Mouse (Mus musculus) macrophage (primary cell): ENCODE data around the gene Bmpr1b. TPM values are rescaled to one million over a fixed set of nuclear protein-coding genes. Genes with fewer than 3 reads are reported as not detected.

ENCODE experiments used
- H3K27ac ChIP-seq: fragments of 350-480 bp; formaldehyde crosslinking; 2 replicates; pipeline ENCODE4 v1.9.0; 2021
- H3K36me3 ChIP-seq: fragments of 350-480 bp; formaldehyde crosslinking; 2 replicates; pipeline ENCODE4 v1.9.0; 2021; ENCODE audit errors: inconsistent target
- H3K4me3 ChIP-seq: fragments of 350-480 bp; formaldehyde crosslinking; 2 replicates; pipeline ENCODE4 v1.9.0; 2021; ENCODE audit errors: inconsistent target
- H3K79me2 ChIP-seq: fragments of 350-480 bp; formaldehyde crosslinking; 2 replicates; pipeline ENCODE4 v1.9.0; 2021; ENCODE audit errors: inconsistent target
- WGBS: methylation state at CpG from one replicate; pipeline ENCODE4 v1.1.7; 2026; ENCODE audit warnings: inconsistent platforms; ENCODE audit not compliant: missing documents; 5-methylcytosine and 5-hydroxymethylcytosine counted together
- polyA plus RNA-seq: library from polyadenylated mRNA; stranded (reverse); fragments of 250-400 nt; gene quantifications from 3 replicates; pipeline ENCODE4 v1.2.4, GENCODE M21; 2018; ENCODE audit warnings: inconsistent platforms

Bmpr1b gene
- polyA plus RNA-seq, 1 experiment from 2014 or later = not detected

DNA sequence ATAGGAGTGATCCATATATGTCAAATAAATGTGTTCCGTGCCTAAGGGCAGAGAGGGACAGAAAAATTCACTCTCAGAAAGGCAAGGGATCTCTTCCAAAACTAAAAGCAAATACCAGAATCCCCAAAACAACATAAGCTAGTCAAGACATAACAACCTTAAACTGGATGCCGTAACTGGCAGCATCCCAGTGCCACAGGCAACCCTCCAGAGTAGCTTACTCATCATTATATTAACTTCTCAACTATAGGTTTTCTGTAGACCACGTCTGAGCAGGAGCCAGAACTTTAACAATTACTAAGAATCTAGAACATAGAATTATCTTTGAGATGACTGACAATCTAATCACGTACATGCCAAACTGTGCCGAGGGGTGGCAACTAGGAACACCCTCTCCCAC is 128.9 kb downstream of the Bmpr1b start:
- Histone ChIP-seq H3K79me2 (no peaks in the 10 kb centered on the region), H3K4me3 (no peak overlapping the region), H3K36me3 (no peaks in the 10 kb centered on the region), H3K27ac (no peak overlapping the region)
- WGBS = 93% methylated on average over 5 of the region's 5 CpGs

- WGBS = 85% methylated on average over 4 of the region's 4 CpGs
These were observed 135.1 kb downstream of the Bmpr1b start for GRCm38 (mm10) chr3:142034160-142034559.

GRCm38 (mm10) chr3:142019716-142020115 is 149.5 kb downstream of the Bmpr1b start:
- WGBS = 93% methylated on average over 6 of the region's 7 CpGs
- Histone ChIP-seq H3K4me3 (no peak overlapping the region), H3K79me2 (no peaks in the 10 kb centered on the region), H3K27ac (no peak overlapping the region), H3K36me3 (no peaks in the 10 kb centered on the region)

More at GRCm38 (mm10) chr3:142034160-142034559, 135.1 kb downstream of the Bmpr1b start:
- Histone ChIP-seq H3K36me3 (no peaks in the 10 kb centered on the region), H3K27ac (no peak overlapping the region), H3K79me2 (no peaks in the 10 kb centered on the region), H3K4me3 (no peak overlapping the region)

DNA sequence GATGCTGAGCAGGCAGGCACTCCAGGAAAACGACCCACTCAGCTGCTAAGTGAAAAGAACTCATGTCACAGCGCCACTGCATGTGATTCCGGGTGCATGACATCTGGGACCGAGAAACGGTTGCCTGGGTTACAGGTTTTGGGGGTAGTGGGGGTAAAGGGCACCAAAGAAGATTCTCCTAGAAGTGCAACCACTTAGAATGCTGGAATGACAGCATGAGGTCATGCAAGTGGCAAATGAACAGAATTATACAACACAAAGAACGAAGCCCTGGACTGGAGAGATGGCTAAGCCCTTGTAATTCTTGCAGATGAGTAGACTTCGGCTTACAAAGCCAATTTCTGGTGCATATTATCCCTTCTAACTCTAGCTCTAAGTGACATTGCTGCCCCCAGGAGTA is 184.7 kb downstream of the Bmpr1b start:
- Histone ChIP-seq H3K27ac (no peak overlapping the region), H3K79me2 (no peaks in the 10 kb centered on the region), H3K4me3 (no peak overlapping the region), H3K36me3 (no peaks in the 10 kb centered on the region)
- 82% methylated on average over 7 of the region's 7 CpGs for WGBS

DNA sequence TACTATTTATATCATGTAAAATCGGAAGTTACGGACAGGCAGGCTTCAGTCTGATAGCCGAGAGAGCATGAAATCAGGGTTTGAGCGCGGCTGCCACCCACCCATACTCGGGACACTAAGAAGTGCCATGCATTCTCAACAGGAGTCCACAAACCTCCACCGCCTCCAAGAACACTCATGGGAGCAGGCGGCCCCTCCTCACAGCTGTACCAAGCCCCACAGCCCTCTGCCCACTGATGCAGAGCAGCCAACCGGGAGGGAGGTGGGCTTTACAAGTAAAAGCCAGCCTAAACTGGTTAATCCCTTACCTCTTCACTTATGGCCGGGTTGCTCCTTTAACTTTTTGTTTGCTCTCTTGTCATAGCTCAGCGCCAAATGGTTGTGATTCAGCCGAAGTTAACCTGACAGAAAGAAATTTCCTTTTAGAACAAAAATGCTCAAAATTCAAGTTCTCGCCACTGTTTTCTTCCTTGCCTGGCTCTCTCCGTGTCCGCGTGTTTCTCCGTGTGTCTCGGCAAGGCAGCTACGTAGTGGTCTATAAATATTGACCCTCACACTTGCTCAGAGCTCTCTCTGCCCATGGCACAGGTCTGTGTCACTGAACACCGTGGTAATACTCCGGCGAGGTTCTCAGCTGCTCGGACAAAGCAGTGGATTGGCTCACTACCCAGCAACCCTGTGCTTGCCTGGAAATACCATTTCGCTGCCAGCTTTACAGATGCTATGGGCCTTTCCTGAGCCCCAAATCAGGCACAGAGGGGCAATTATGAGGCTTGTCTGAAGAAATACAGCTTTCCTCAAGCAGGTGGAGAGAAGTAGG is 187.4 kb downstream of the Bmpr1b start:
- Histone ChIP-seq H3K79me2 (no peaks in the 10 kb centered on the region), H3K4me3 (no peak overlapping the region), H3K27ac (no peak overlapping the region), H3K36me3 (no peaks in the 10 kb centered on the region)
- whole genome bisulfite sequencing = 90% methylated on average over 23 of the region's 24 CpGs

GRCm38 (mm10) chr3:141966244-141966643 is 203.0 kb downstream of the Bmpr1b start:
- H3K36me3 ChIP-seq = no peaks in the 10 kb centered on the region
- H3K4me3 ChIP-seq = no peak overlapping the region
- H3K27ac ChIP-seq = no peak overlapping the region
- no peaks in the 10 kb centered on the region for H3K79me2 ChIP-seq
- 81% methylated on average over 4 of the region's 4 CpGs for WGBS

- no peak overlapping the region for H3K4me3 ChIP-seq
- H3K36me3 ChIP-seq = no peaks in the 10 kb centered on the region
- WGBS = 90% methylated on average over 6 of the region's 6 CpGs
- no peak overlapping the region for H3K27ac ChIP-seq
- H3K79me2 ChIP-seq = no peaks in the 10 kb centered on the region
These were observed 216.3 kb downstream of the Bmpr1b start for GRCm38 (mm10) chr3:141952931-141953330.

GRCm38 (mm10) chr3:141950642-141951041 is 218.6 kb downstream of the Bmpr1b start:
- Histone ChIP-seq H3K27ac (no peak overlapping the region), H3K4me3 (no peak overlapping the region), H3K79me2 (no peaks in the 10 kb centered on the region), H3K36me3 (no peaks in the 10 kb centered on the region)
- 6% methylated on average over 8 of the region's 8 CpGs for WGBS

- no peaks in the 10 kb centered on the region for H3K36me3 ChIP-seq
- no peak overlapping the region for H3K4me3 ChIP-seq
- no peaks in the 10 kb centered on the region for H3K79me2 ChIP-seq
- H3K27ac ChIP-seq = no peak overlapping the region
- WGBS = 83% methylated on average over 1 of the region's 1 CpGs
These were observed 220.7 kb downstream of the Bmpr1b start for GRCm38 (mm10) chr3:141948506-141948905.

DNA sequence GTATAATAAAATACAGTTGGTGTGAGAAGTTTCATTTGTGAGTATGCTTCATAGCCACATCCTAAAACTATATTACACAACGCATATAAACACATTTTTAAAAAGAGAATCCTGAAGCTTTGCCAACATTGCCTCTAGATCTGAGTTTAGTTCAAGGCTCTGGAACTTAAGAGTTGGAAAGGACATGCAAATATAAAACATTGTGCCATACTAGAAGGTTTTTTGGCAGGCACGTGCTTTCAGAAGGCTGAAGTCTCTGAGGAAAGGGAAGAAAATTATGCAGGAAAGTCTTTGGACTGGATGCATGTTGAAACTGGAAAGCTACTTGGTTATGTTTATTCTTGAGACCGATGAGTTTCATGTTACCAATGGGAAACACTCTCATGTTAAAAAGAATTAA is 221.1 kb downstream of the Bmpr1b start:
- Histone ChIP-seq H3K27ac (no peak overlapping the region), H3K36me3 (no peaks in the 10 kb centered on the region), H3K79me2 (no peaks in the 10 kb centered on the region), H3K4me3 (no peak overlapping the region)
- 88% methylated on average over 3 of the region's 3 CpGs for WGBS

GRCm38 (mm10) chr3:141946846-141947245 is 222.4 kb downstream of the Bmpr1b start:
- no peak overlapping the region for H3K27ac ChIP-seq
- no peaks in the 10 kb centered on the region for H3K79me2 ChIP-seq
- H3K36me3 ChIP-seq = no peaks in the 10 kb centered on the region
- no peak overlapping the region for H3K4me3 ChIP-seq
- 90% methylated on average over 2 of the region's 2 CpGs for WGBS

DNA sequence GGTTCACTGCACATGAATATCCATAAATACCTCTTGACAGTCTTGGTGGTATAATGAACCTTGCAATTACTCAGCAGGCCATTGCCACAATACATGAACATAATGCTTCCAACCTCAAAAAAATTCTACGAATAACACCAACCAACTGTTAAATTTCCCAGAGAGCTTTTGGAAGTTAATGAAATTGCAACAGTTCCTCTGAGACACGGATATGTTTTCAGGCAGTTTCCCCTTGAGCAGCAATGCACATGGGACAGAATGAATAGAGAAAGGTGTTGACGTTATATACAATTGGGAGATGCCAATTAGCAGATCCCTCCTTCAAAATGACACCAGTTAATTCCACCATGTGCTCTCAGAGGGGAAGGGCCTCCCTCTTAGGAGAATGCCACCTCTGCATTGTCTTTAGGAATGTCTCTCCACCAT is 225.9 kb downstream of the Bmpr1b start:
- no peak overlapping the region for H3K27ac ChIP-seq
- no peaks in the 10 kb centered on the region for H3K36me3 ChIP-seq
- H3K4me3 ChIP-seq = no peak overlapping the region
- no peaks in the 10 kb centered on the region for H3K79me2 ChIP-seq
- WGBS = 93% methylated on average over 3 of the region's 3 CpGs

DNA sequence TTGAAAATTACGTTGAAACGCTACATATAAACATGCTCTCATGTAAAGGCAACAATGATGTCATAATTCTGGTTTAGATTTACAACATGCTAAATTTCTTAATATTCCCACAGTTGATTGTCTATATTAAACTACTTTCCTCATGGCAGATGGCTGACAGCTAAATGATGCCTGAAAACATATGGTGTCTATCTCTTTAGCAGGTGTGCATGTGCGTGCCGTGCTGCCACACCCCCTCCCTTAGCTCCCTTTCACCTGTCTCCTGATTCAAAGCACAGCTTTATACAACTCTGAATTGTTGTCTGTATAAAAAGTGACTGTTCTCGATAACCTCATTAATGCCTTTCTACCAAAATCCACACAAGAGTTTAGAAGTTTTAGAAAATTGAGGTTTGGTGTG is 229.0 kb downstream of the Bmpr1b start:
- WGBS = 97% methylated on average over 5 of the region's 5 CpGs
- no peak overlapping the region for H3K27ac ChIP-seq
- H3K4me3 ChIP-seq = no peak overlapping the region
- no peaks in the 10 kb centered on the region for H3K79me2 ChIP-seq
- no peaks in the 10 kb centered on the region for H3K36me3 ChIP-seq

GRCm38 (mm10) chr3:141936594-141937272 is 232.5 kb downstream of the Bmpr1b start:
- 87% methylated on average over 16 of the region's 16 CpGs for WGBS
- H3K4me3 ChIP-seq = no peak overlapping the region
- H3K79me2 ChIP-seq = no peaks in the 10 kb centered on the region
- no peak overlapping the region for H3K27ac ChIP-seq
- no peaks in the 10 kb centered on the region for H3K36me3 ChIP-seq

GRCm38 (mm10) chr3:141932956-141933355 is 236.3 kb downstream of the Bmpr1b start:
- Histone ChIP-seq H3K79me2 (no peaks in the 10 kb centered on the region), H3K27ac (no peak overlapping the region), H3K36me3 (no peaks in the 10 kb centered on the region), H3K4me3 (no peak overlapping the region)
- WGBS = 96% methylated on average over 3 of the region's 3 CpGs
